Mouse (Mus musculus) embryonic facial prominence, embryonic 11.5 days (tissue): ENCODE data around the gene Clk2. TPM values are rescaled to one million over a fixed set of nuclear protein-coding genes. Genes with fewer than 3 reads are reported as not detected.

Source experiments
- ATAC-seq: fragments of 200-750 bp; cut with Nextera tagmentation; replicated peaks from 2 replicates; pipeline ENCODE4 v1.8.0; 2017; ENCODE audit warnings: low read depth; ENCODE audit not compliant: insufficient number of reproducible peaks, low FRiP score, low TSS enrichment
- DNase-seq: peaks from one replicate; pipeline ENCODE4 v3.0.0-alpha.2; 2015; ENCODE audit warnings: low spot score
- H3K27ac ChIP-seq: fragments of 300-500 bp; sonication (generic); replicated peaks from 2 replicates; pipeline ENCODE4 v1.5.1; 2014; ENCODE audit warnings: mild to moderate bottlenecking, low read depth, low read length, control low read depth
- H3K27me3 ChIP-seq: fragments of 300-500 bp; sonication (generic); 2 replicates; pipeline ENCODE4 v1.6.1; 2014; ENCODE audit warnings: mild to moderate bottlenecking, low read length, moderate library complexity, mixed read lengths; ENCODE audit not compliant: control insufficient read depth, insufficient read depth
- H3K36me3 ChIP-seq: fragments of 300-500 bp; sonication (generic); replicated peaks from 2 replicates; pipeline ENCODE4 v1.6.1; 2014; ENCODE audit warnings: low read depth, mild to moderate bottlenecking, low read length, moderate library complexity, mixed read lengths; ENCODE audit not compliant: control insufficient read depth, insufficient read depth
- H3K4me1 ChIP-seq: fragments of 300-500 bp; sonication (generic); 2 replicates; pipeline ENCODE4 v1.6.1; 2014; ENCODE audit warnings: low read length, mixed read lengths; ENCODE audit not compliant: control insufficient read depth, insufficient read depth
- H3K4me2 ChIP-seq: fragments of 300-500 bp; sonication (generic); 2 replicates; pipeline ENCODE4 v1.6.1; 2014; ENCODE audit warnings: low read depth, mild to moderate bottlenecking, control low read depth, low read length, moderate library complexity
- H3K4me3 ChIP-seq: fragments of 300-500 bp; sonication (generic); 2 replicates; pipeline ENCODE4 v1.5.1; 2014; ENCODE audit warnings: low read depth, low read length, control low read depth
- H3K9ac ChIP-seq: fragments of 300-500 bp; sonication (generic); replicated peaks from 2 replicates; pipeline ENCODE4 v1.6.1; 2014; ENCODE audit warnings: mild to moderate bottlenecking, control low read depth, low read length
- H3K9me3 ChIP-seq: fragments of 300-500 bp; sonication (generic); replicated peaks from 2 replicates; pipeline ENCODE4 v1.6.1; 2016; ENCODE audit warnings: mild to moderate bottlenecking, low read length, inconsistent platforms, mixed read lengths; ENCODE audit not compliant: control insufficient read depth
- WGBS: fragments of 180-500 bp; shearing (Covaris S2); extraction: QIAGEN DNeasy Blood & Tissue Kit; methylation state at CpG from one replicate; pipeline ENCODE4 v1.1.7; 2014; 5-methylcytosine and 5-hydroxymethylcytosine counted together
- polyA plus RNA-seq: library from polyadenylated mRNA; unstranded; fragments of >200 nt; fragmentation: Nextera tagmentation; extraction: Ambion mirVana; gene quantifications from 2 replicates; pipeline ENCODE4 v1.2.1, GENCODE M21; 2014

The Clk2 gene
- polyA plus RNA-seq, 1 experiment from 2014 or later, result 28.2 TPM

DNA sequence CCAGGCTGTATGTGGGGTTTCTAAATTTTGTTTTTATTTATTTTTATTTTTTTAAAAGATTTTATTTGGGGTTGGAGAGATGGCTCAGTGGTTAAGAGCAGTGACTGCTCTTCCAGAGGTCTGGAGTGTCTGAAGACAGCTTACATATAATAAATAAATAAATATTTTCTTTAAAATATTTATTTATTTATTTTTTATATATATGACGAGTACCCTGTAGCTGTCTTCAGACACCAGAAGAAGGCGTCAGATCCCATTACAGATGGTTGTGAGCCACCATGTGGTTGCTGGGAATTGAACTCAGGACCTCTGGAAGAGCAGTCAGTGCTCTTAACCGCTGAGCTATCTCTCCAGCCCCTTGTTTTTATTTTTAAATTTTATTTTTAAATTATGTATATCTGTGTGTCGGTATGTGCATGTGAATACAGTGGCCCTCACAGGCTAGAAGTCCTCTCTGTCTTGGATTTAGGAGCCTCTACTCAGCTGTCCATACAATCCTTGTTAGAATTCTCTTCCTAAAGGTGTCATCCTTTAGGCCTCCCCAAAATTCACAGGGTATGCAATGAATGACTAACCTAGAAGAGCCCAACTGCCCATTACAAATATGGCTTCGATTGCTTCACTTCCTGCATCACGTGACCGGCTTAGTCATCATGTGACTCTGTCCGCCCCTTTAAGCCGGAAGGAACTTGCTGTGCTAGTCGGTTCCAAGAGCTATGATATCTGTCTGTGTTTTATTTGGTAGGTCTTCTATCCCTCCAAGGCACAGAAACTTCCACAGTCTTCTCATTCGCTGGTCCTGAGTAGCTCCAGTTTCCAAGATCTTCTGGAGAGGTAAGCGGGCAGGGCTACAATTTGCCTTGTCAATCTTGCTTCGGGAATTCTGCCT lies 37.9 kb downstream of the Clk2 start, which contains the start of gene Gba:
Gene Gba (plus strand): TSS at position 676 of the 889 bp plus-strand sequence.
- Histone ChIP-seq H3K4me3 (peak within 1 kb of the TSS; percentile 49), H3K9ac (peak within 1 kb of the TSS; percentile 42), H3K9me3 (no peaks in the 10 kb centered on the region), H3K4me2 (peak within 1 kb of the TSS; percentile 47), H3K27me3 (no peaks in the 10 kb centered on the region), H3K27ac (no peak within 1 kb of the TSS), H3K36me3 (peaks cover 6% of the 10 kb centered on the region), H3K4me1 (no peaks in the 10 kb centered on the region)
- ATAC-seq (peak; percentile 63), DNase-seq (peak; percentile 98)
- 26% methylated on average over 13 of the region's 13 CpGs for WGBS

DNA sequence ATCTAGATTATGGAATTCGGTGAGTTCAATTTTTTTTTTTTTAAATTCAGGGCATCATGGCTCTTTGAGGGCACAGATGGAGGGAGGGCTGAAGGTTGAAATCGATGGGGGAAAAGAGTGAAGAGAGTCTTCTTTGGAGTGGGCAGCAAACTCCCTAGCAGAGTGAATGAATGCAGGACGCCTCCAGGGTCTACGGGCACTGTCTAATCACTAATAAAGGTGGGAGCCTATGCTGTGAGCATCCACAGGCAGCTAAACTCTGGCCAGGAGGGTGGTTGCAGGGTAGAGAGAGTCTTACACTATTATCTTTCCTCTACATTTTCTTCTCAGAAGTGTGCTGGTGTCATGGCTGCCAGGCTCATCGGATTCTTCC lies 38.5 kb downstream of the Clk2 start:
- Histone ChIP-seq H3K27ac (no peak overlapping the region), H3K4me2 (peak overlapping the region; percentile 47), H3K9me3 (no peaks in the 10 kb centered on the region), H3K4me1 (no peaks in the 10 kb centered on the region), H3K27me3 (no peaks in the 10 kb centered on the region), H3K4me3 (peak overlapping the region; percentile 49), H3K36me3 (peaks cover 6% of the 10 kb centered on the region), H3K9ac (peak overlapping the region; percentile 42)
- ATAC-seq, result no peak
- WGBS, result 47% methylated on average over 5 of the region's 5 CpGs
- DNase-seq, result no peak

DNA sequence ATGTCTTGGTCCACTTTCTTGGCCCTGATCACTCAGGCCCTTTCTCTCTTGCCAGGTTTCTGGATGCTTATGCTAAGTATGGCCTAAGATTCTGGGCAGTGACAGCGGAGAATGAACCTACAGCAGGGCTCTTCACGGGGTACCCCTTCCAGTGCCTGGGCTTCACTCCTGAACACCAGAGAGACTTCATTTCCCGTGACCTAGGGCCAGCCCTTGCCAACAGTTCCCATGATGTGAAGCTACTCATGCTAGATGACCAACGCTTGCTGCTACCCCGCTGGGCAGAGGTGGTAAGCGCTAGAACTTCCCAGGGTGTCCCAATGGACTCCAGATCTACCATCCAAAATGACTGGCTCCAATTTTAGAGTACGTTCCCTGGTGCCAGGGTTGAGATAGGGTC lies 41.5 kb downstream of the Clk2 start:
- H3K36me3 ChIP-seq, result peaks cover 6% of the 10 kb centered on the region
- WGBS, result 96% methylated on average over 7 of the region's 7 CpGs

DNA sequence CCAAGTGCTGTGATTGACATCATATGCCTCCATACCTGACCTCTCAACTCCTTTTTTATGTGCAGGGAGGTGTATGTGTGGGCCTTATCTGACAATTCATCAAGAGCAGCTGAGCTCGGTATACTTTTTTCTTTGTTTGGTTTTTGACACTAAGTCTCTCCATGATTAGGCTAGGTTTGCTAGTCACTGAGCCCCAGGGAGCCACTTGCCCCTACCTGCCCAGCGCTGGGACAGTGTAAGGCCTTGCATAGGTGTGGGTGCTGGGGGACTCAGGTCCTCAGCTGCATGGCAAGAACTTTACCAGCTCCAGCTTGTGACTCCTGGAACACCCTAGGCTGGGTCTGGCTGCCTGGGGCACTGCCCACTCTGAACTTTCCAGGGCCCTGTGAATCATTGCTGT lies 42.1 kb downstream of the Clk2 start:
- ATAC-seq, result no peak
- Histone ChIP-seq H3K36me3 (peaks cover 6% of the 10 kb centered on the region), H3K4me1 (no peaks in the 10 kb centered on the region), H3K27ac (no peak overlapping the region), H3K4me2 (no peak overlapping the region), H3K9ac (no peak overlapping the region), H3K4me3 (no peak overlapping the region), H3K9me3 (no peaks in the 10 kb centered on the region), H3K27me3 (no peaks in the 10 kb centered on the region)
- 94% methylated on average over 2 of the region's 2 CpGs for WGBS
- no peak for DNase-seq

More for the DNA sequence above, 41.5 kb downstream of the Clk2 start:
- H3K4me1 ChIP-seq, result no peaks in the 10 kb centered on the region
- no peak overlapping the region for H3K27ac ChIP-seq
- ATAC-seq (no peak), DNase-seq (no peak)
- H3K9me3 ChIP-seq, result no peaks in the 10 kb centered on the region
- no peaks in the 10 kb centered on the region for H3K27me3 ChIP-seq
- H3K4me2 ChIP-seq, result no peak overlapping the region
- no peak overlapping the region for H3K9ac ChIP-seq
- no peak overlapping the region for H3K4me3 ChIP-seq

DNA sequence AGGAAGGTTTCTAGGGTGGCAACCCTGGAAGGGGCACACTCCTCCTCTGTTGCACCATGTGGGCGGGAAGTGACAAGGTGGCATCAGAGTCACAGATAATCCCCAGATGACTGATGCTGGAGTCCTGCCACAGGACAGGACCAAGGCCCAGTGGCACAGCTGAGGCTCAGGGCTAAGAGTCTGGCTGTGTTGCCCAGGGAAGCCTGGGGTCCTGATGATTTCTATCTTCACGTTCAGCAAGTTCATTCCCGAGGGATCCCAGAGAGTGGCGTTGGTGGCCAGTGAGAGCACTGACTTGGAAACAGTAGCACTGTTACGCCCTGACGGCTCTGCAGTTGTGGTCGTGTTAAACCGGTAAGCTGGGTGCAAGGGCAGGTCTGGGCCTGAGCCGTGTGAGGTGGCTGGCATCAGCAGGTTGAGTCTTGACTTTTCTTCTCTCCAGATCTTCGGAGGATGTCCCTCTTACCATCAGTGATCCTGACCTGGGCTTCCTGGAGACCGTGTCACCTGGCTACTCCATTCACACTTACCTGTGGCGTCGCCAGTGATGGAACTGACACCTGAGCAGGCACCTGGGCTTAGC lies 43.6 kb downstream of the Clk2 start:
- Histone ChIP-seq H3K27me3 (no peaks in the 10 kb centered on the region), H3K4me1 (no peaks in the 10 kb centered on the region), H3K4me3 (no peak overlapping the region), H3K9me3 (no peaks in the 10 kb centered on the region), H3K27ac (no peak overlapping the region), H3K9ac (no peak overlapping the region), H3K4me2 (no peak overlapping the region), H3K36me3 (peaks cover 6% of the 10 kb centered on the region)
- no peak for DNase-seq
- no peak for ATAC-seq
- WGBS, result 92% methylated on average over 13 of the region's 13 CpGs

DNA sequence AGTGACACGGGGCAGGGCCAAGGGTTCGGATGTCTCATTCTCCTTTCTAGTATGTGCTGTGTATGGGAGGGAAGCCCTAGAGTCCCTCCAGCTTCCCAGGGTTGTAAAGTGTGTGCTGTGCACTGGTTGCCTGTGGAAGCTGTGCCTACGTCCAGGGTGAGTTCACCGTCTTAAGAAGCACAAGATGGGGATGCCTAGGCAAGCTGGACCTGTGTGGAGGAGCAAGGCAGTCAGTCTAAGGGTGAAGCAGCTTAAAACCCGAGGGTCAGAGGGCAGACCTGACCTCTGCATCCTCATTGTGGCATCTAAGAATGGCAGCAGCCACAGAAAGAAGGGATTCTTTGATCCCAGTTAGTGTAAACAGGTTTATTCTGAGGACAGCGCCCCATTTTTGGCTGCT lies 44.1 kb downstream of the Clk2 start:
- Histone ChIP-seq H3K9ac (no peak overlapping the region), H3K9me3 (no peaks in the 10 kb centered on the region), H3K4me1 (no peaks in the 10 kb centered on the region), H3K4me2 (no peak overlapping the region), H3K27me3 (no peaks in the 10 kb centered on the region), H3K27ac (no peak overlapping the region), H3K4me3 (no peak overlapping the region), H3K36me3 (peaks cover 6% of the 10 kb centered on the region)
- WGBS, result 84% methylated on average over 6 of the region's 6 CpGs
- ATAC-seq (no peak), DNase-seq (no peak)

DNA sequence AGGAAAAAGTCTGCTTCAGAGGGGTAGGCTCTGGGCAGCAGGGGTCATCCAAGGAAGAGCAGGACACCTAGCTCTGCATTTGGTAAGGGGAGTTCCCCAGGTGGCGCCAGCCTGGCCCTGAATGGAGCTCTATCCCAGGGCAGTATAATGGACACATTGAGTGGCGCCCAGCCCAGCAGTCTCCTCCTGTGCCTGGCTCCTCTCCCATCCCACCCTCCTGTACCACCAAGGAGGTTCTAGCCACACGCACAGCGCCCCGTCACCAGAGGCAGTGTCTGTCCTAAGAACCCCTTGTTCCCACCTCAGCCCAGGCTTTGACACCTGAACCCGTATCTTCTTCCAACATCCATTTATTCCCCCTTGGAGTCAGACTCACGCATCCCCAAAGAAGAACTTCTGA lies 45.1 kb downstream of the Clk2 start:
- DNase-seq, result no peak
- no peak overlapping the region for H3K4me2 ChIP-seq
- no peak for ATAC-seq
- H3K4me1 ChIP-seq, result no peaks in the 10 kb centered on the region
- H3K9ac ChIP-seq, result no peak overlapping the region
- H3K9me3 ChIP-seq, result no peaks in the 10 kb centered on the region
- no peak overlapping the region for H3K27ac ChIP-seq
- no peaks in the 10 kb centered on the region for H3K27me3 ChIP-seq
- no peak overlapping the region for H3K4me3 ChIP-seq
- peaks cover 6% of the 10 kb centered on the region for H3K36me3 ChIP-seq
- 92% methylated on average over 7 of the region's 7 CpGs for WGBS

DNA sequence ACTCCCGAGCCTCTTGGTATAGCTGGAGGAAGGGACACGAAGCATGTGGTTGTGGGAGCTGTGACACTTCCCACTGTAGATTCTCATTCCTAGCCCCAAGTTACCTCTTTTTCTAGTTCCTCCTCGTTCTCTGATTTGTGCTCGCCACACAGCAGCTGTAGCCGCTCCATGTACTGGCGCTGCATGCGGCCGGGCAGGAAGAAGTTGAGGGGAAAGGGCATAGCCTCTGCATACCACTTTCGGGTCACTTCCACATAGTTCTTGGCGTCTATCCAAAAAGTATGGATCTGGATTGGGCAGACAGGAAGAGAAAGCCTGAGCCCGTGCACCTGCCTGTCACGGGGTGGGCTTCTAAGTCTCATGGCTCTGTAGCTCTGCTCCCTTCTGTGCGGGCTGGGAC lies 45.6 kb downstream of the Clk2 start:
- WGBS, result 89% methylated on average over 13 of the region's 13 CpGs
- Histone ChIP-seq H3K4me2 (no peak overlapping the region), H3K4me1 (no peaks in the 10 kb centered on the region), H3K4me3 (no peak overlapping the region), H3K9ac (no peak overlapping the region), H3K27ac (no peak overlapping the region), H3K9me3 (no peaks in the 10 kb centered on the region), H3K27me3 (no peaks in the 10 kb centered on the region), H3K36me3 (peaks cover 6% of the 10 kb centered on the region)
- ATAC-seq (no peak), DNase-seq (no peak)
